Mouse (Mus musculus) frontal cortex, adult (tissue): ENCODE results near the gene Ampd2.

Experiments used
- ATAC-seq: cut with Nextera tagmentation; 2 replicates; pipeline ENCODE4 v1.9.2; 2017; ENCODE audit warnings: mild to moderate bottlenecking, moderate library complexity, mixed read lengths; ENCODE audit not compliant: low TSS enrichment

The Ampd2 gene

GRCm38 (mm10) chr3:108094976-108095760 lies 8.7 kb upstream of the Ampd2 start:
- ATAC-seq: no peak

GRCm38 (mm10) chr3:108094146-108094545 lies 7.7 kb upstream of the Ampd2 start:
- no peak for ATAC-seq

- no peak for ATAC-seq
These were observed 6.9 kb upstream of the Ampd2 start for GRCm38 (mm10) chr3:108093306-108093705.

GRCm38 (mm10) chr3:108092536-108093115 lies 6.2 kb upstream of the Ampd2 start, which contains the start of gene Gnat2:
Gnat2 (plus strand) TSS chr3:108092789.
- no peak for ATAC-seq

GRCm38 (mm10) chr3:108092030-108092429 lies 5.6 kb upstream of the Ampd2 start:
- ATAC-seq: no peak

- ATAC-seq: no peak
These were observed 4.1 kb upstream of the Ampd2 start for GRCm38 (mm10) chr3:108090561-108090960.

GRCm38 (mm10) chr3:108089916-108090315 lies 3.5 kb upstream of the Ampd2 start:
- 0 out of 2 replicates have a peak, but pooled peaks have one; percentile 21 for ATAC-seq

GRCm38 (mm10) chr3:108088842-108089380 lies 2.5 kb upstream of the Ampd2 start:
- ATAC-seq: no peak

- ATAC-seq: no peak
These were observed 878 bp upstream of the Ampd2 start for GRCm38 (mm10) chr3:108087329-108087728.

GRCm38 (mm10) chr3:108085721-108086469 lies 556 bp downstream of the Ampd2 start:
- peak; percentile 17 for ATAC-seq

GRCm38 (mm10) chr3:108085281-108085720 lies 1.1 kb downstream of the Ampd2 start:
- peak; percentile 82 for ATAC-seq

GRCm38 (mm10) chr3:108084767-108085270 lies 1.6 kb downstream of the Ampd2 start:
- ATAC-seq: peak; percentile 20; the same call in 1 of the 2 replicates

- no peak for ATAC-seq
These were observed 2.5 kb downstream of the Ampd2 start for GRCm38 (mm10) chr3:108083904-108084407.

GRCm38 (mm10) chr3:108083161-108083560 lies 3.3 kb downstream of the Ampd2 start:
- ATAC-seq: no peak

- ATAC-seq: no peak
These were observed 4.1 kb downstream of the Ampd2 start for GRCm38 (mm10) chr3:108082251-108082875.

GRCm38 (mm10) chr3:108081681-108082080 lies 4.8 kb downstream of the Ampd2 start:
- no peak for ATAC-seq

- no peak for ATAC-seq
These were observed 9.6 kb downstream of the Ampd2 start for GRCm38 (mm10) chr3:108076836-108077235.

- ATAC-seq: no peak
These were observed 13.4 kb downstream of the Ampd2 start for GRCm38 (mm10) chr3:108072983-108073569.

GRCm38 (mm10) chr3:108070295-108071293 lies 15.9 kb downstream of the Ampd2 start:
- peak; percentile 70 for ATAC-seq
